Mouse (Mus musculus) cerebral cortex, adult 2 months (tissue): ENCODE results near the gene Igsf8.

ENCODE experiments used
- WGBS: fragments of 180-500 bp; shearing (Covaris S2); methylation state at CpG from one replicate; pipeline ENCODE4 v1.1.7; 2018; 5-methylcytosine and 5-hydroxymethylcytosine counted together

Igsf8 gene

GRCm38 (mm10) chr1:172273386-172273785 is 11.9 kb downstream of the Igsf8 start:
- 77% methylated on average over 6 of the region's 6 CpGs for WGBS

- WGBS: 80% methylated on average over 5 of the region's 5 CpGs
Observed at GRCm38 (mm10) chr1:172274116-172274515, 12.7 kb downstream of the Igsf8 start.

- 84% methylated on average over 5 of the region's 5 CpGs for WGBS
Observed at GRCm38 (mm10) chr1:172274547-172274946, 13.1 kb downstream of the Igsf8 start.

GRCm38 (mm10) chr1:172277172-172277571 is 15.7 kb downstream of the Igsf8 start:
- 82% methylated on average over 3 of the region's 3 CpGs for WGBS

- WGBS: 84% methylated on average over 13 of the region's 13 CpGs
Observed at GRCm38 (mm10) chr1:172278328-172278727, 16.9 kb downstream of the Igsf8 start.

DNA sequence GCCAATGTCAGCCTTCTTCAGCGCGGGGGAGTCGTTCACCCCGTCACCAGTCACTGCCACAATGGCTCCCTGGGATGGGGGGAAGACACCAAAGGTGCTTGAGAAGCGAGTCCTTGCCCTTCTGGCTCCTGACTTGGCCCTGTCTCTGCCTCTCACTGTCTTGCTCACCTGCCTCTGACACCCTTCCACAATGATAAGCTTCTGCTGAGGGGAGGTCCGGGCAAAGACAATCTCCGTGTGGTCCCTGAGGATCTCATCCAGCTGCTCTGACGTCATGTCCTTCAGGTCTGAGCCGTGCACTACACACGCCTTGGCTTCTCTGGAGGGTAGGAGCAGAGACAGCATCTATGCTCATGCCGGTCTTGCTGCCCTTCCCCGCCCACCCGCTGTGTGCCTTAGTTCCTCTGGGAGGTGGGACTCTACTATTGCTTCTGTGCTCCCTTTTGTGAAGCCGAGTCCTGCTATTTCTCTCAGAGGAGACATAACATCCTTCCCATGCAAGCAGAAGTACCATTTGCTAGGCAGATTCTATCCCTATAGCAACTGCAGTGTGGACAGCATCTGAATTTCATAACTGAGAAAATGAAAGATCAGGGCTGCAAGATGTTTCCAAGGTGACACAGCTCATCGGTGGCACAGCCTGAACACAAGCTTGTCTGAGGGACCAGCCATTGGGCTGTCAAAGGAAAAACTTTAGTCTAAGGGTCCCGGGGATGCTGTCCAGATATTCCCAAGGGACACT is 18.5 kb downstream of the Igsf8 start:
- WGBS: 59% methylated on average over 16 of the region's 16 CpGs

GRCm38 (mm10) chr1:172281522-172282254 is 20.2 kb downstream of the Igsf8 start:
- 43% methylated on average over 10 of the region's 10 CpGs for WGBS

DNA sequence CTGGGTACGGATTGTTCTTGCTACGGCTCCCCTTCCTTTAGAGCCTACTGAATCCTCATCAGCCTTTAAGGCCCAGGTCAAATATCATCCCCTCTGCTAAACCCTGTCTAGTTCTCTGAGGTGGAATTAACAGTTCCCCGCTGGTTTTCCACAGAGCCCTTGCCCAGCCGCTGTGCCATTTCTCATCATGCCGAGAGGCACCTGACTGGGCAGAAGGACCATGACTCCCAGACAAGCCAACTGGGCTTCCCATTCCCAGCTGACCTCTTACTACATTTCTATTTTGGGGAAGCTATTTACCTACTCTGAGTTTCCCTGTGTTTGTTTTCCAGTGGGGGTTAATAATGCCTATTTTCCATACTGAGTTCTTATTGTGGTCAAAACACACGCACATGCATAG is 21.6 kb downstream of the Igsf8 start:
- 79% methylated on average over 6 of the region's 6 CpGs for WGBS

DNA sequence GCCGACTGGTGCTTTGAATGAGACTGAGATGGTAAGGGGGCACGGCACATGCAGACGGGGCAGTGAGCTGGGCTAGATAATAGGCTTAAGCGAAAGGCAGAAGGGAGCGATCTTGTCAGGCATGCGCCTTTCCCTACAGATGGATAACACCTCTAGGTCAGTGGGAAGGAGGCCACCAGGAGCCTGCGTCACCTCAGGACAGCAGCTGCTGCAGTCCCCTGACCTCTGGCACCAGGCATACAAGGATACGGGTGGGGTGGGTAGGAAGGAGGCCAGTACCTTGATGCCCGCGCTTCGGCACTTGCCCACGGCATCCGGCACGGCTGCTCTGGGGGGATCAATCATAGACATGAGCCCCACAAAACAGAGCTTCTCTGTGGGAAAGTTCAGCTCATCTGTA is 22.8 kb downstream of the Igsf8 start:
- 89% methylated on average over 14 of the region's 14 CpGs for WGBS

DNA sequence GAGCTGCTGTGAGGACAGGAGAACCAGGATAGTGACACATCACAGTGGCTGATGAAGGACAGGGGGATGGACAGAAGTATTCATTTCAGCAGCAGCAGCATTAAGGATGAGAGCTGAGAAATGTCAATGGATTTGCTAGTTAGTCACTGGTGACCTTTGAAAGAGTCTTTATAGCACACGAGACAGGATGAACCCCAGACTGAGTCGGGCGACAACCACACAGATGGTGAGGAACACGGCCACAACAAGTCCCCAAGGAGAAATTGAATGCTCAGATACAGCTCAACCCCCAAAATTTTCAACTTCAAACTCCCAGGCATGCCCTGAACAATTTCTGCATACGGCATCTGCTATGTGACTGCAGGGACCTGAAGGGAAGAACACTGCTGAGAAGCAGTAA is 25.3 kb downstream of the Igsf8 start:
- WGBS: 65% methylated on average over 5 of the region's 5 CpGs

GRCm38 (mm10) chr1:172288900-172289616 is 27.6 kb downstream of the Igsf8 start:
- 88% methylated on average over 11 of the region's 11 CpGs for WGBS

DNA sequence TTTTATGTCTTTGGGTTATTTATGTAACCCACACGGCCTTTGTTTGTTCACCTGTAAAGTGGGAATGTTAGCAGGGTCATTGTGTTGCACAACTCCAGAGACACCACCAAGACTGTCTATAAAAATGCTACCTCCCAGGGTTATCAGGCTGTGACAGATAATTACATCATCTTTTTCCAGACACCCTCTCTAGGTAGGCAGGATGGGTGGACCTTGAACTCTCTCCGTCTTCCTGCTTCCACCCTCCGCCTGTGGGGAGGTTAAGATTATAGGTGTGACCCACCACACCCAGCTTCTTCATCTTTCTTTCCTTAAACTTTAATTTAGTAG is 28.1 kb downstream of the Igsf8 start:
- 78% methylated on average over 3 of the region's 3 CpGs for WGBS

DNA sequence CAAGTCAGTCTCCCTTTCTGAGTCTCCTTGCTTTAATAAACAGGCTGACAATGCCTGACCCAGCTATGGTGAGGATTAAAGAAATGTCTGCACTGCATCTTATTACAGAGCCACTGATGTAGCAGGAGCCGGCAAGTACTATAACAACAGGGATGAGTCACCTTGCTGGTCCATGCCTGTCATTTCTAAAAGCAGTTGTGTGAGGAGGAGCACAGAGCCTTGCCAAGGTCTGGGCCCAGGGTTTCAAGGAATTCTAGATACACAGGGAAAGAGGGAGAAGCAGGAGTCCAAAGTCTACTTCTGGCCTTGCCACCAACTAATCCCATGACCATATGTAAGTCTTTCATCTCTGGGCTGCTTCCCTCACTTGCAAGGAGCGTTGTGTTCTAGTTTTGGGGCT is 31.4 kb downstream of the Igsf8 start:
- 34% methylated on average over 2 of the region's 2 CpGs for whole genome bisulfite sequencing

DNA sequence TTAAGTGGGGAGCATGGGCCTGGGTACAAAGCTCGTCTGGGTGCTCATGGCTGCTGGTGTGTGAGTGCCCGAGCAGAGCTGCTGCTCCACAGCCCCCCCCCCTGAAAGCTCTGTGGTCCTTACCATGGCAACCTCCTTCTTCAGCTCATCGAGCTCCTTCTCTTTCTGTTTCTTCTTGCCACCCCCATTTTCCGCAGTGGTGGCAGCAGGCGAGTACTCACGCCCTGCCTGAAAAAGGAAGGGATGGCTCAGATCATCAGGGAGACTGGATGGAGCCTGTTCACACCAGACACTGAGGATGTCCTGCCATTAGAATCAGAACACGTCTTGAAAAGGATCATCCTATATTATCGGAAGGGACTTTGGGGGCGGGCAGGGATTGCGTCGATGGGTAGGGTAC is 32.0 kb downstream of the Igsf8 start:
- WGBS: 52% methylated on average over 11 of the region's 11 CpGs

- 58% methylated on average over 4 of the region's 4 CpGs for WGBS
Observed at GRCm38 (mm10) chr1:172295751-172296197, 34.3 kb downstream of the Igsf8 start.

- 44% methylated on average over 6 of the region's 6 CpGs for WGBS
Observed at GRCm38 (mm10) chr1:172296816-172297510, 35.5 kb downstream of the Igsf8 start.

DNA sequence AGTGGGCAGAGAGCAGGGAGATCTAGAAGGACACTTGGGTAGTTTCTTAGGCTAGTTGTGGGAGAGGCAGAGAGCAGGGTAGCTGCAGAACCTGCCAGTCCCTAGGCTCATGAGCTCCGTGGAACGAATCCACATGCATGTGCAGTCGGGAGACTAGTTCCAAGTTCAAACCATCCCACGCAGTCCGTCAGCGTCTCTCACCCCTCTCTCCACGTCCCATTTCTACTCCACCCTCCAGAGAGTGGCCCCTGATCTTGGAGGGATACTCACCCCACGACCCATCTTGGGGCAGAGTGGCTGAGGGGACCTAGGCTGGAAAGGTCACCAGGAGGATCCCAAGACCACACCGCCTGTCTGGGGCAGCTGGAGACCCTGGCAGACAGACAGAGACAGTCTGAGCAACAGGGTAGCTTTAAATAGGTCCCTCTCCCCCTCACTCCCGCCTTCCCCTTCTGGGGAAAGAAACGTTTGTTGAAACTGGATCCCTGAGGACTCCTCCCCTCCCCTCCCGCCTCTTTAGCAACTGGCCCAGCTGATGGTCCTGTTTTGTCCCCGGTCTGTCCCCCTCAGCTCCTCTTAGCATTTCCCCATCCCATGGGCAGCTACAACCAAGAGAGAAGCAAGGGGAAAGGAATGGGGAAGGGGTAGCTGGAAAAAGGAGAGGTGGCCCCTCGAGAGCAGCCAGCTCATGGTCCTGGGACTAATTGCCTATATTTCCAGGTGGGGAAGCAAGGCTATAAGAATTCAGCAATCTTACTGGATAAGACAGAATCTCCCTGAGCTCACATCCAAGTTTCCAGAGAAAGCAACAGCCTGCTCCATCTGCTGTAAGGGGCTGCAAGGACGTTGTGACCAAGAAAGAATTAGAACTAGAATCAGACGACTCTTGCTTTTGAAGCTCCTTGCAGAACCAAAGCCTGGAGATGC is 36.4 kb downstream of the Igsf8 start, which contains the start of gene Atp1a2:
Gene Atp1a2, minus strand, starts transcription at position 454 of the 927 bp plus-strand sequence.
- 23% methylated on average over 16 of the region's 16 CpGs for whole genome bisulfite sequencing

DNA sequence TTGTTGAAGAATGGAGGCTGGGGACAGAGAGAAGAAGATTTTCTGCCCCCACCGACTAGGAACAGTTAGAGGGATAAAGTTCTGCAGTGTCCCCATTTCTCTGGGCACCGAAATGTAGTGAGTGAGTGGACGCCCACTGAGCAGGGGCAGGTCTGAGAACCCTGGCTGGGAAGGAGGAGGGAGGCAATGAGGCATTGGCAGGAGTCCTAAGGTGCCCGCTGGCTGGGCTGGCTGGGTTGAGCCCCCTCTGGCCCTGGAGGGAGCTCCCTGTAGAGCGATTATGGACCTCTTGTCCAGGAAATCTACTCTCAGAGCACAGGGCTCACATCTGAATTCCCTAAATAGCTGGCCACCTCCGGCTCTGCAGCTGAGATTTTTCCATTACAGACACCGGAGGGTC is 38.1 kb downstream of the Igsf8 start:
- WGBS: 35% methylated on average over 7 of the region's 7 CpGs

DNA sequence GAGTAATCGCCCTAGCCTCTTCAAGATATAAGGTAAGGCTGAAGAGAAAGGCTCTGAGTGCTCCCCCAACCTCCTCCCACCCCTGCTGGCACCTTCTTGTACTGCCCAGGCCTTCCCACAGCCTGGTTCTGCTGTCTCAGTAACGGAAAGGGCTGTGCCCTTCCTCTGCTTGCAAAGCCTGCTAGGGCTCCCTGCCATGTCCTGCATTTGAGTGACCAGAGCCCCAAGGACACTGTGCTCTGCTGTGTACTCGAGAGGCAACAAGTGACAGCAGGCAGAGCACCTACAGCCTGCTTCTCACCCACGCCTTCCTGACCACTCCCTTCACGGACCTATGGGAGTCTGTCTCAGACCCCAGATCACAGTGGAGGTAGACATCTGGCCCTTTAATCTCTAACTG is 38.8 kb downstream of the Igsf8 start:
- WGBS: 51% methylated on average over 5 of the region's 5 CpGs

DNA sequence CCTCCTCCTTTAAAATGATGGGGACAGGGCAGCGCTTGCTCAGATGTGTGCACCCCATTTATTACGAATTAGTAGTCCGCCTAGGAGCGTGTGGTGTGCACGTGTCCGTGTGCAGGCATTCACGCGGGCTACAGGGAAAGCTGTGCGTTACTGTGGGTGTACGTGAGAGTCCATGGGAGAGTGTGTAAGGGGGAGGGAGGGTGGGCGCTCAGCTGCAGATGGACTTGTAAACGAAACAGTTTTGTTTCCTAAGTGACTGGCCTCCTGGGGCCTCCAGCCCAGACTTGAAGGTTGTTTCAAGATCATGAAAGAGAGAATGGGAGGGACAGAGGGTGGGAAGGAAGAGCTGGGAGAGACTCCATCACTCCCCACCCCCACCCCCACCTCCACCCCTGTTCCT is 39.7 kb downstream of the Igsf8 start:
- 27% methylated on average over 12 of the region's 12 CpGs for WGBS

DNA sequence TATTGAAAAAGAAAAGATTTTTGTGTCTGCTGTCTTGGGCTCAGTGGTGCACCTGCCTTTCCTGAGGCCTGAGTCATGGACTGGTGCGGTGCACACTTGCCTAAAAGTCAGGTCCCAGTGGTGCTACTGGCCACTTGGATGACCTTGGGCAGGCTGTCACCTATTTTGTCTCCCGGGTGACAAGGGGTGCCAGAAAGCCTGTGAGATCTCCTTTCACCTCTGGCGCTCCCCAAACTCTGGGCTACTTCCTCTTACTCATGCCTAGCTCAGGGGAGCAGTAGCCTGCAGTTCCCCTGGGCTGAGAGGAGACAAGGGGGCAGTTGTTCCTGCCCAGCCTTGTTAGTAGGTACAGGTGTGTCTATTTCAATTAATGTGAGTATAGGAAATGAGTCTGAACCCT is 40.9 kb downstream of the Igsf8 start:
- 69% methylated on average over 3 of the region's 3 CpGs for WGBS
